Mouse (Mus musculus): ENCODE measurements around the gene Slc12a9. TPM values are rescaled to one million over a fixed set of nuclear protein-coding genes. Genes with fewer than 3 reads are reported as not detected.

Gene Slc12a9
- polyA plus RNA-seq, 1 experiment = 14.8 TPM

DNA sequence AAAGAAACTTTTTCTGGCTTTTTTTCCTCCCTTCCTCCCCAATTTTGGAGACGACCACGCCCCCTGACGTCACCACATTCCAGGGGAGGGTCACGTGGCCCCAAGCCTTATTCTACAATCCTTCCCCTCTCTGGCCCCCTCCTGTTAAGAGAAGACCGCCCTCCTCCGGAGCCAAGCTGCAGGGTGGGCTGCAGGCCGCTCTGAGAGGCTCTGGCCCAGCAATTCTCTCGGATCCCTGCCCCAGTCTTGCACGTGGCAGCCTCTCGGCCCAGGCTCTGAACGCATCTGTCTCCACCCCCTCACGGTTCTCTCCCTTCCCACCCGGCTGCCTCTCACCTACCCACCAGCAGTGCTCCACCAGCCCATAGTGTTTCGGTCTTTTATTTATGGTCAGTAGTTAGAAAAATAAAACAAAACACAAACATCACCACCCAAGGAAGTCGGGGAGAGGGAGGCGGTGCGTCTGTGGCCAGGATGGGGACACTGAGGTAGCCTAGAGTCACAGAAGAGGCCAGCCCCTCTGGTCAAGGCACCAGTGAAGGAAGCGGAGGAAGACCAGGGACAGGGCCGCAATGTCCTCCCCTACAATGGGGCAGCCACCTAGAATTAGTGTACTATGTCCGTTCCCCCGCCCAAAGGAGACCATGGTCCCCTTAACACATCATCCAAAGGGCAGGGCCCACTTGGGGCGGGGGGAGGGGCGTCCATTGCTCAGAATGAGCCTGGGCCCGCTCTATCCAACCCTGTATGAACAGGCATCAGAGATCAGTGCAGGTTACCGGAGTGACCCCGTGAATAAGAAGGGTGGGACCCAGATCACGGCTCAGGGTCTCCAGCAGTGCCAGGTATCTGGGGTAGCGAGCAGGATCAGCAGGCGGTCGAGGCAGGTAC, 19.0 kb downstream of the Slc12a9 start, which contains the start of gene Trip6:
Trip6 (minus strand) TSS at position 212 of the 891 bp plus-strand sequence.
- peak within 1 kb of the TSS; percentile 52 for H3K27ac ChIP-seq (ENCODE audit: insufficient read depth, low read depth, low read length)
- peak within 1 kb of the TSS; percentile 64 for H3K4me3 ChIP-seq (ENCODE audit: low read depth, low read length)
- H3K36me3 ChIP-seq (ENCODE audit: control insufficient read depth, insufficient read depth, low read length) = no peaks in the 10 kb centered on the region; the same call in 1 of the 2 replicates
- H3K4me1 ChIP-seq (ENCODE audit: control insufficient read depth, insufficient read depth, insufficient read length, low read length) = peaks cover 28% of the 10 kb centered on the region
- 47% methylated on average over 30 of the region's 30 CpGs for WGBS
- TF ChIP-seq POLR2A (IDR thresholded peaks at IDR 0.05; ENCODE audit: low read depth, low read length) (no peak), CTCF (IDR thresholded peaks at IDR 0.05; ENCODE audit: extremely low read depth, insufficient read length, insufficient replicate concordance, low read depth, low read length) (no peak)
- H3K27me3 ChIP-seq (ENCODE audit: control insufficient read depth, insufficient read depth, low read length) = no peaks in the 10 kb centered on the region

DNA sequence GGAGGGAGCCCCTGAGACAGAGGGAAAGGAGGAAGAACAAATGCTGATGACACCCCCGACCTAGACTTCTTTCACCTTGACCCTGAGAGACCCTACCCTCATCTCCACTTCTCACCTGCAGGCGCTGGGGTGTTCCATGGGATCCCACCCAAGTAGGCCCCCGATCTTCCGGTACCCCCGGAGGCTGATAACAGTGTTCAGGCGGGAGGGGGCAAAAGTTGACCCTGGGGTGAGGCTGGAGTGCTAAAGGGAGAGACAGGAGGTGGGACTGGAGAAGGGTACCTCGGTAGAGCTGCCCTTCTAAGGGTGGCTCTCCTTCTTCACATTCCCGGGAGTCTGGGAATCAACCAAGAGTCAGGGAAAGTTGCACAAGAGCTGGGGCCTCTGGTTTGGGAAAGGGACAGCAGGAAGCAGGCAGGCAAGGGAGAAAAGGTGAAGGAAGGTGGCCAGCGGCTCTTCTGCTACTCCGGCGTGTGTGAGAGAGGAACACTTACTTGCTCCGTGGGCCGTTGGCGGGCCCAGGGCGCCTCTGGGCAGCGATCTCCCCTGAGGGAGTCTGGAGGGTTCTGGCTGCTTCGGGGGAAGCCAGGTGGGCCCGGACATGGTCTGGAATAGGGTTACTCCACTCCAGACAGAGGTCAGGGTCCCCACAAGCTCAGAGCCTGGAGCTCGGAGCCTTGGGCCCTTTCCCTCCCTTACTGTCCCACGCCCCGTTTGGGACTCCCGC, 19.8 kb downstream of the Slc12a9 start:
- 11% methylated on average over 22 of the region's 22 CpGs for WGBS
- Histone ChIP-seq H3K4me1 (ENCODE audit: control insufficient read depth, insufficient read depth, insufficient read length, low read length) (peaks cover 27% of the 10 kb centered on the region), H3K4me3 (ENCODE audit: low read depth, low read length) (peak overlapping the region; percentile 64), H3K36me3 (ENCODE audit: control insufficient read depth, insufficient read depth, low read length) (no peaks in the 10 kb centered on the region; the same call in 1 of the 2 replicates), H3K27ac (ENCODE audit: insufficient read depth, low read depth, low read length) (peak overlapping the region; percentile 52), H3K27me3 (ENCODE audit: control insufficient read depth, insufficient read depth, low read length) (no peaks in the 10 kb centered on the region)
- TF ChIP-seq CTCF (IDR thresholded peaks at IDR 0.05; ENCODE audit: extremely low read depth, insufficient read length, insufficient replicate concordance, low read depth, low read length) (no peak), POLR2A (IDR thresholded peaks at IDR 0.05; ENCODE audit: low read depth, low read length) (no peak)

DNA sequence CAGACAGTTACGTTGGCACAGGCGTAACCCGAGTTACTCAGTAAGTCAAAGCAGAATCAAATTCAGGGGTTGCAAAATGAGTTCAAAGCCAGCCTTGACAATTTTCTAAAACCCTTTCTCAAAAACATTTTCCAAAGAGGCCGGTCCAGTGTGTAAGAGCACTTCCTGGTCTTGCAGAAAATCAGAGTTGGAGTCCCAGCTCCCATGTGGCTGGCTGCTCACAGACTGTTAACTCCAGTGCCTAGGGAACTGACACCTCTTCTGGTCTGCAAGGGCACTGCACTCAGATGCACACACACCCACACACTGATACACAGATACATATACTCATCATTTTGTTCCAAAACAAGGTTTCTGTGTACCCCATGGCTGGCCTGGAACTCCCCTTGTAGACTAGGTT, 25.0 kb downstream of the Slc12a9 start:
- Histone ChIP-seq H3K36me3 (ENCODE audit: control insufficient read depth, insufficient read depth, low read length) (peaks cover 7% of the 10 kb centered on the region), H3K4me1 (ENCODE audit: control insufficient read depth, insufficient read depth, insufficient read length, low read length) (peaks cover 7% of the 10 kb centered on the region; the same call in 1 of the 2 replicates), H3K27ac (ENCODE audit: insufficient read depth, low read depth, low read length) (no peak overlapping the region), H3K27me3 (ENCODE audit: control insufficient read depth, insufficient read depth, low read length) (no peaks in the 10 kb centered on the region), H3K4me3 (ENCODE audit: low read depth, low read length) (no peak overlapping the region)
- WGBS = 94% methylated on average over 4 of the region's 4 CpGs
- TF ChIP-seq POLR2A (IDR thresholded peaks at IDR 0.05; ENCODE audit: low read depth, low read length) (no peak), CTCF (IDR thresholded peaks at IDR 0.05; ENCODE audit: extremely low read depth, insufficient read length, insufficient replicate concordance, low read depth, low read length) (no peak)

DNA sequence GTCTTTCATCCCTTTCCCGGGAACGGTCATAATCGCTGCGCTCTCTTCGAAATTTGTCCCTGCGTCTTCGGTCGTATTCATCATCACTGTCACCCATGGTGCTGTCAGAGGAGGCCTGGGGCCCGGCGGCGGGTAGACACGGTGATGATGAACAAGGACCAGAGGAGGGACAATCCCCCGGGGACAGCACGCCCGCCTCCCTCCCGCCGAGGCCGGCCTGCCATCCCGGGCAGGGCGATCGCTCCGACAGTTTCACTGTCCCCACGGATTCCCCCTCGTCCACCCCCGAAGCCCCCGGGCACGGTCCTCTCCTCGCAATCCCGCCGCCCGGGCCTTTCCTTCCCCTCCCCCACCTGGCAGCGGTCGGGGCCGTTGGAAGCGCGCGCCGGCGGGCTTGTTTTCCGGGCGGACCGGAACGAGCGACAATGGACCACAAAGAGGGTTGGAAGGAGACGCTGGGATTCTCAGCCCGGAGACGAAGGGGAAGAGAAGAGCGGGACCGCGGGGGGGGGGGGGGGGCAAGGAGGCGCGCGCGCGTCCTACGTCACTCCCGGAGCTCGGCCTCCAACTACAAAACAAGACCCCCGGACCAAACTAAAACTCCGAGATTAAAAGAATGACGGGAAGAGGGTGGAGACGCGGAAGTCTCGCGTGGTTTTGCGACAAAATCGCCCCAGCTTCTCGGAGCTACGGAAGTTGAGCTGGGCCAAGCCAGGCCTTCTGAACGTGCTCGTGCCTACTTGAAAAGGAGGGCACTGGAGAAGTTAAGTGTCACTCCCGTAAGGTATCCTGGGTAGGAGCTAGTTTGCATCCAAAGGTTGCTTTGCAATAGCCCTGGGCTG, 26.1 kb downstream of the Slc12a9 start, which contains the start of gene Srrt:
Srrt (minus strand) TSS at position 604 of the 842 bp plus-strand sequence.
- TF ChIP-seq POLR2A (IDR thresholded peaks at IDR 0.05; ENCODE audit: low read depth, low read length) (no peak; the same call in 1 of the 2 replicates), CTCF (IDR thresholded peaks at IDR 0.05; ENCODE audit: extremely low read depth, insufficient read length, insufficient replicate concordance, low read depth, low read length) (no peak)

DNA sequence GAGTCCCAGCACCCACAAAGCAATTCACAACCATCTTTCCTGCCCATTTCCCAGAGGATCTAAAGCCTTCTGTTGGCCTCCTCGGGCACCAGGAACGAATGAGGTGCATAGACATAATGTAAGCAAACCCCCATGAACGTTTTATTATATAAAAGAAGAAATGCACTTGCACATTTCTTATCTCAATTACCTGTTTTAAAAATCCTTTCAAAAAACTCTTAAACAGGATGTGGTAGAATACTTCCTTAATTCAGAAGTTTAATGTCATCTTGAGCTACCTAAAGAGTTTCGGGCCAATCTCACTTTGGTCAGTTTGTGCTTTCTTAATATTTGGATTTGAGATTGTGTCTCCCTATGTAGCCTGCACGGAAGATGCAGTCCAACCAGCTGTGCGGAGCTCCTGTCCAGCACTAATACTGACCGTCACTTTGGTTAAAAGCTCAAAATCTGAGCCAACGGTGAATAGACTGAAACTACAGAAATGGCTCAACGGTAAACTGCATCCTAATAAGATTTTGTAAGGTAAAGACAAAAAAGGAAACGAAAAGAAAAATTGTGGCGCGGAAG, 26.9 kb downstream of the Slc12a9 start:
- Histone ChIP-seq H3K36me3 (ENCODE audit: control insufficient read depth, insufficient read depth, low read length) (peaks cover 26% of the 10 kb centered on the region), H3K4me3 (ENCODE audit: low read depth, low read length) (peak overlapping the region; percentile 81)
- 3% methylated on average over 12 of the region's 12 CpGs for whole genome bisulfite sequencing

More for the DNA sequence above, 26.1 kb downstream of the Slc12a9 start, which contains the start of gene Srrt:
- Histone ChIP-seq H3K36me3 (ENCODE audit: control insufficient read depth, insufficient read depth, low read length) (peaks cover 18% of the 10 kb centered on the region), H3K4me3 (ENCODE audit: low read depth, low read length) (peak within 1 kb of the TSS; percentile 81), H3K27ac (ENCODE audit: insufficient read depth, low read depth, low read length) (peak within 1 kb of the TSS; percentile 74), H3K27me3 (ENCODE audit: control insufficient read depth, insufficient read depth, low read length) (no peaks in the 10 kb centered on the region), H3K4me1 (ENCODE audit: control insufficient read depth, insufficient read depth, insufficient read length, low read length) (peaks cover 7% of the 10 kb centered on the region; the same call in 1 of the 2 replicates)
- under 1% methylated on average over 68 of the region's 72 CpGs for WGBS

DNA sequence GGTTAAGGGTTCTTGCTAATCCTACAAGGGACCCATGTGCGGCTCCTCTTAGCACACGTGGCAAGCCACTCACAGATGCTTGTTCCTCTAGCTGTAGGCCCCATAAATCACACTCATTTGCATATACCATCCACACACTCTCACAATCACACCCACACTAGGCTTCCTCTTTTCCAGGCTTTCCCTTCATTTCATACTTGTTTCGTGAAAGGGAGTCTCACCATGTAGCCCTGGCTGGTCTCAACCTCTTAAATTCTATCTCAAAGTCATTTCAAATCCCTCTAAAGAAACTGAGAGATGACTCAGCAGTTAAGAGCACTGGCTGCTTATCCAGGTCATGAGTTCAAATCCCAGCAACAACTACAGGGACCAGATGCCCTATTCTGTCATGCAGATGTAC, 27.6 kb downstream of the Slc12a9 start:
- no peaks in the 10 kb centered on the region for H3K27me3 ChIP-seq (ENCODE audit: control insufficient read depth, insufficient read depth, low read length)
- no peak overlapping the region for H3K4me3 ChIP-seq (ENCODE audit: low read depth, low read length)
- TF ChIP-seq POLR2A (IDR thresholded peaks at IDR 0.05; ENCODE audit: low read depth, low read length) (no peak), CTCF (IDR thresholded peaks at IDR 0.05; ENCODE audit: extremely low read depth, insufficient read length, insufficient replicate concordance, low read depth, low read length) (no peak)
- WGBS = 44% methylated on average over 3 of the region's 3 CpGs
- peaks cover 7% of the 10 kb centered on the region; the same call in 1 of the 2 replicates for H3K4me1 ChIP-seq (ENCODE audit: control insufficient read depth, insufficient read depth, insufficient read length, low read length)
- H3K36me3 ChIP-seq (ENCODE audit: control insufficient read depth, insufficient read depth, low read length) = peaks cover 33% of the 10 kb centered on the region
- H3K27ac ChIP-seq (ENCODE audit: insufficient read depth, low read depth, low read length) = no peak overlapping the region

More for the DNA sequence above, 26.9 kb downstream of the Slc12a9 start:
- Histone ChIP-seq H3K27me3 (ENCODE audit: control insufficient read depth, insufficient read depth, low read length) (no peaks in the 10 kb centered on the region), H3K27ac (ENCODE audit: insufficient read depth, low read depth, low read length) (peak overlapping the region; percentile 14; the same call in 1 of the 2 replicates), H3K4me1 (ENCODE audit: control insufficient read depth, insufficient read depth, insufficient read length, low read length) (peaks cover 7% of the 10 kb centered on the region; the same call in 1 of the 2 replicates)
- TF ChIP-seq POLR2A (IDR thresholded peaks at IDR 0.05; ENCODE audit: low read depth, low read length) = no peak
- TF ChIP-seq CTCF (IDR thresholded peaks at IDR 0.05; ENCODE audit: extremely low read depth, insufficient read length, insufficient replicate concordance, low read depth, low read length) = no peak
